Mouse (Mus musculus): ENCODE data around the gene Emilin3.
A peak's percentile ranks its signal among the peaks of the same experiment; 100 is the strongest.

Gene Emilin3

DNA sequence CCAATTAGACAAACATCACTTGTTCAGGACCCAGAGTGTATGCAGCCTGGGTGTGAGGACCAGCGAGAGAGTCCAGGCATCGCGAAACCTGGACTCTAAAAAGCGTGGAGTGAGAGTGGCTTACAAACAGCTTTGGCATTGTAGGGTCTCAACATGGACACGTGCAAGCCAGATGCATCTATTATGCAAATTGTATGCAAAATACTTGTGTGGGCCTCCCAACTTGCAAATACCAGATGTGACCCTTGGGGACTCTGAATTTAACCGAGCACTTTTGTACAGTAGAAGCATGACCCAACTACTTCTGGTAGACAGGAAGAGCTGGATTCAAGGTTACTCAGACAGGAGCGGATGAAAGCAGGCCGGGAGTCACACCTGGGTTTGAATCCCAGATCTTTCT, 4.6 kb upstream of the Emilin3 start:
- no peak for DNase-seq (ENCODE audit: low spot score in 2 of 2)

DNA sequence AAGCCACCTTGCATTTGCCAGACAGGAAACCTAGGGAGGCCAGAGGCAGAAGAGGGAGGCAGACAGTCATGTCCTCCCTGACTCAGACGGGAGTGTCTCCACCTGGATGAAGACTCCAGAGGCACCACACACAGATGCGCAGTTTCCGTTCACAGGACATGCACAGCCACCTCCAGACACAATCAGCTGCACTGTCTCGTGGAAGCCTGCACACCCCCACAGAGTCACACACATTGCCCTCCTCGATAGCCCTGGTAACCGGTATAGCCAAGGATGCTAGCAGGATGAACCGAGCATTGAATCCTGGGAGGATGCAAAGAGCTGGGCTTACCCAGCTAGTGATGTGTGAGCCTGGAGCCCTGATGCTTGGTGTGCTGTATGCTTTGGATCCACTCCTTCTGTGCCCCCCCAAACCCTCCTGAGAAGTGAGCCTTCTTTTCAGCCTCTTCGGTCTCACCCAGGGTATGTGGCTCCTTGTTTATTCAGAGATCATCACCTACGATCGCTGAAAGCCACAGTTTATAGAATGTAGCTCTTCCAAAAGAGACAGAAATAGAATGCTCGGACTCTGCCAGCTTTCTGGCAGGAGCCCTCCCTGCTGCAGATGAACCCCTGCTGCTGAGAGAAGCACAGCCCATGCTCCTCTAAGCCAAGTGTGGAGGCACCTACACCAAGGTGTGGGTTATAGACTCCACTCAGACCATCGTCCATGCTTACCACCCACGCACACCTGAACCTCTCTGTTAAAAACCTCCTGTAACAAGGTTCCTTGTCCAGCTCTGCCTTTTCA, 3.9 kb upstream of the Emilin3 start:
- DNase-seq (ENCODE audit: low spot score in 2 of 2): no peak

DNA sequence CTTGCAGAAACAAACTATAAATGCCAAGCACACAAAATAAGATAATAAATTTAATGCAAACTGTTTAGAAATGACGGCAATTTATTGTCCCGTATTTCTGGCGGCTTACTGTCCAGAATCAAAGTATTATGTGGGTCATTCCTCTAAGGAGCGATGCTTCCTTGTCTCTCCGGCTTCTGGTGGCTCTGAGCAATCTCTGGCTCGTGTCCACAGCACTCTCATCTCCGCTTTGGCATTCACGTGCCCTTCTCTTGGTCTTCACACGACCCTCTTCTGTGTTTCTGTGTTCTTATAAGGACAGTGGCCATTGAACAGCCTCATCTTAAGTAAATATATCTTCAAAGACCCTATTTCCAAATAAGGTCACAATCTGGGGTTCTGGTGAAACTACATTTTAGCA, 2.5 kb upstream of the Emilin3 start:
- no peak for DNase-seq (ENCODE audit: low spot score in 2 of 2)

DNA sequence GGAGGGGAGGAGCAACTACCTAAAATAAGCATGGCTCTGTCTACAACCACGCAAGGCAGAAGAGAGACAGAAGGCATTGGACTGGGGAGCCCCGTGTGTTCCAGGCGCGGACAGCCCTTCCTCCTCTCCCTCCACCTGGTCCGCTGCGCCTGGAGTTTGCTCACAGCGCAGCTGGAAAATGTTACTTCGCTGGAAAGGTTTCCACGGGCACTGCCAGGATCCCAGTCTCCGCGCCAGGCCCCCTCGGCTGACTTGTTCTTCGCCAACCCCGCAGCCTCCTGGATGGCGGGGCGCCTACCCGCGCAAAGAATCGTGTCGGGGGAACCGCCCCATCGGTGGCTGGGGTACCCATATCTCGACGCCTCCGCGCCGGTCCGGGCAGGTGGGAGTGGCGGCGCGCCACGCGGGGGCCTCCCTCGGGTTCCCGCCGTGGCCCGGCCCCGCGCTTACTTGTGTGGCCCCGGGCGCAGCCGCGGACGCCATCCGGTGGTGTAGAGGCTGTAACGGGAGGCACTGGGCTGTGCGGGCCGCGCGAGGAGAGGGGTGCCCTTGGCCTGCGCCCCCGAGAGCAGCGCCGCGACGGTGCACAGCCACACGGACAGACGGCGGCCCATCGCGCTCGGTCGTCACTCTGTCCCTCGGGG, 448 bp downstream of the Emilin3 start:
- DNase-seq (ENCODE audit: low spot score in 2 of 2): no peak

DNA sequence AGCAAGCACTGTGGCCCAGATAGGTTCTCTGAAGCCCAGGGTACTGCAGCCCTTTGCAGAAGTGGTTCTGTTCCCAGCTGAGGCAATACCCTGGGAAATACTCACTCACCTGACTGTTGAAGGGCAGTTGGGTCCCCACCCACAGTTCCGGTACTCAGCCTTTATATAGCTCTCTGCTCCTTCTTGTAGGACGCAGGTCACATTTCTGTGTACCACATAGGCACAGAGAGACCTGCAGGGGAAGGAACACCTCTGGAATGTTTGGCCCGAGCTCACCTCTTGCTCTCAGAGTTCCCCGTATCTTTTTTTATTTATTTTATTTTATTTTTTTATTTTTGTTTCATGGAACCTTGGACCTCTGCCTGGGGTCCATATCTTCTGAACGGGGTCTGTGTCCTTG, 1.5 kb downstream of the Emilin3 start:
- no peak for DNase-seq (ENCODE audit: low spot score in 2 of 2)

DNA sequence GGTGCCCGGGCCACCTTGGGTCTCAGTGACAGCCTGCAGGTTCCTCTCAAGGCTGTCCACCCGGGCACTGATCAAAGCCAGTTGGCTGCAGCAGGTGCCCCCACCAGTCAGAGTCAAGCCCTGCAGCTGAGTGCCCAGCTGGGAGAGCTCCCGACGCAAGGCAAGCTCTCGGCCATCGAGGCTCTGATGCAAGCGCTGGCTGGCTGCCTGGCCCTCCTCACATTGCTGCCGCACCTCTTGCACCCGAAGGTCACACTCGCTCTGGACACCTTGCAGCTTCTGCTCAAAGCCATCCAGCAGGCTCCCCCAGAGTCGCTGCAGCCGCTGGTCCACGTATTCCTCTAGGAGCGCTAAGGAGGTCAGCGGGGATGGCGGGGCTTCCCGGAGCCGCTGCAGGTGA, 3.5 kb downstream of the Emilin3 start:
- DNase-seq (ENCODE audit: low spot score in 2 of 2): no peak

DNA sequence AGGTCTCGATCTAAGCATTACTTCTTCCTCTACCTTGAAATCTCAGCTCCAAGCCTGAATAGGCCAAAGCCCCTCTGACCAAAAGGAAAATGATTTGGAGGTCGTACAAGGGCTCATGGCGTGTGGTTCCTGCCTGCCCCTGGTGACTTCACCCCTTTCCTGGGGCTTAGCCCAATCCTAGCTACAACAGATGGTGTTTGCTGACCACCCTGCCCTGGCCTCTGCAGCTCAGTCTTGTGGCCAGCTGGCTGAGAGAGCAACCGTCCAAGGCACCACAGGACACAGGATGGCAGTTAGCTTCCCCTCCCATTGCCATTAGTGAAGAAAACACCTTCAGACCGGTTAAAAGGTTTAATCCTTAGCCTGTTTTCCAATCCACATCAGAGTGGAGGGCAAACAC, 6.0 kb downstream of the Emilin3 start:
- DNase-seq (ENCODE audit: low spot score in 2 of 2): no peak

DNA sequence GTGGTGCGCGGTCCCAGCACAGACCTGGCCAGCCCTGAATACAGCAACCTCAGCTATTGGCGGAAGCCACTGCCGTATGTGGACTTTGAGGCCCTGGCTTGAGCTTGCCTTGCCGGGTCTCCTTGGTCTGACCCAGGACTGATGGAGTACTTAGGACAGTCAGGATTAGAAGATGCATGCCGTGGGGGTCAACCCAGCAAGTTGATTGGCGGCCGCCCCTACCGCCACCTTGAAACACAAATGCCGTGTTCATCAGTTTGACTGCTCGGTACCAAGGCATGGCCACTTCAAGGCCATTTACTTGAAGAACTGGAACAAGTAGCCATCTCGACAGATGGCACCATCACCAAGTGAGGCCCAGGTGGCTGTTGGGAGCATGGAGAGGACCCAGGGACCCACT, 6.8 kb downstream of the Emilin3 start:
- no peak for DNase-seq (ENCODE audit: low spot score in 2 of 2)

DNA sequence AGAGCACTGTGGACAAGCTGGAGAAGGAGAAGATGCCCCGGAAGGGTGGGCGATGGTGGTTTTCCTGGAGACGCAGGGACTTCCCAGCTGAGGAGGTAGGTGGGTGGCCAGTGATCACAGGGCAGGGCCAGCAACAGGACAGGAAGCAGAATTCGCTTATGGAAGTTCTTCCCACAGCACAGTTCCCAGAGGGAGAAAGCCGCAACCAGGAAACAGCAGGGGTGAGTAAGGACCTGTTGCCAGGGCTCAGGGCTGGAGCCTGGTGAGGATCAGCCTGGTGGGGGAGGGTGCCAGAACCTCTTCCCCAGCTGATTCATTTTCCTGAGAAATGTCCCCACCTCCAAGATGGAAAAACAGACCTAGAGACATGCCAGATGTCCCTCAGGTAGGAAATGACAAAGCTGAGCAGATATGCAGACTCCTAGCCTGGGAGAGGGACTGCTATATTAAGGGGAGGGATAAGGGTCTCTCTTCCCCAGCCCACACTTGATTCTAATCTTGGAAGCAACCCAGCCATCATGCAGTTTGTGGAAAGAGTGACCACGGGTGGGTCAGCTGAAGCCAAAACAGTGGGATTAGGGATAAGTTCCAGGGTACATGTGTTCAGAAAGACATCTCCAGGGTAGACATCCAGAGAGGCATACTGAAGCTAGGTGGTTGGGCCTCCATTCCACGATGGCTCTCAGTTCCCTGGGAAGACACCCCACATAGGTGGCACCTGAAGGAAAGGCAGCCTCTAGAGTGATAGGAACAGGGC, 10.3 kb downstream of the Emilin3 start:
- DNase-seq (ENCODE audit: low spot score in 2 of 2): no peak

DNA sequence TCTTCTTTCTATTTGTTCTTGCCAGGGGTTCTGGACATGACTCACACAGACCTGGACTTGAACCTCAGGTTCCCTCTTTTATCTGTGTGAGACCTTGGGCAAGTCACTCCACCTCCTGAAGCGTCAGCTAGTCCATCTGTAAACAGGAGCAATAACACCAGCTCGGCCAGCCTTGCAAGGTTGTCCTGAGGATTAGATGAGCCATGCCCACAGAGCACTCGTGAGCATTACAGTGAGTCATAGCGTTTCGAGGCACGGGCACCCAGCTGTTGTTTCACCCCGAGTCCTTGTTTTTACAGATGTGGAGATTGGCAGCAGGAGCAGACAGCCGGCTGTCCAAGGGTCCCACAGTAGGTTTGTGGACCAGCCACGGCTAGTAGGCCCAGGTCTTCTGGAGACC, 20.4 kb downstream of the Emilin3 start:
- peak in 1 of 2 experiments; percentile 44 for DNase-seq (ENCODE audit: low spot score in 2 of 2)

DNA sequence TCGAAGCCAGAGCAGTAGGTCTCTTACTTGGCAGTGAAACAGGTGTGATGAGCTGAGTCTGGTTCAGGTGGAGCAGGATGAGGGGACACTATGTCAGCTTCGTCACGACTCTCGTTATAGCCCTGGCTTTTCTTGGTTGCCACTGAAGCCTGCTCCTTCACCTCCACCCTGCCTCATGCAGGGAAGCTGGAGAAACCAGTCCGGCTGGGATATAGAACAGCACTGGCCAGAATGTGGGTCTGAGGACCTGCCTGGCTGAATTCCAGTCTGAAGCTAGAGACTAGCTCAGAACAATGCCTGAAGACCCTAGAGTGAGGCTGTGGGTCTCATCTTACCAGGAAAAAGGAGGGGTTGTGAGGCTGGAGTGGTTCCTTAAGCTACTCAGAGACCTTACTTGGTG, 21.1 kb downstream of the Emilin3 start:
- DNase-seq (ENCODE audit: low spot score in 2 of 2): peak; percentile 30 to 38

DNA sequence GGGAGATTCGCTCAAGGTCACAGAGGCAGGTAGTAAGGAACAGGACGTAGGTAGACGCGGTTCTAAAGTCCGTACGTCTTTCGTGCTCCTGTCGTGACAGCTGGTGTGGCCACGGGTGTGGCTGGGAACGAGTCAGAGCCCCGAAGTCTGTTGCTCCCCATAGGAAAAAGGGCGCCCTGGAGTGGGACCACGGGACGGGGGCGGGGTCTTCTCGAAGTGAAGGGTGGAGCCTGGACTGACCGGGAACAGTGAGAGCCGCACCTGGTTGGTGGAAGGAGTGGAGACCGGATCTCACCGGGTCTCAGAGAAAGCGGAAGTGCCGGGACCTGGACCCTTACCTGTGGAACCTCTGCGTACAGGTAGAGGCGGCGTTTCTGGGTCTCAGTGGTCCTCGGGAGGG, 24.3 kb downstream of the Emilin3 start:
- peak; percentile 64 to 69 for DNase-seq (ENCODE audit: low spot score in 2 of 2)

DNA sequence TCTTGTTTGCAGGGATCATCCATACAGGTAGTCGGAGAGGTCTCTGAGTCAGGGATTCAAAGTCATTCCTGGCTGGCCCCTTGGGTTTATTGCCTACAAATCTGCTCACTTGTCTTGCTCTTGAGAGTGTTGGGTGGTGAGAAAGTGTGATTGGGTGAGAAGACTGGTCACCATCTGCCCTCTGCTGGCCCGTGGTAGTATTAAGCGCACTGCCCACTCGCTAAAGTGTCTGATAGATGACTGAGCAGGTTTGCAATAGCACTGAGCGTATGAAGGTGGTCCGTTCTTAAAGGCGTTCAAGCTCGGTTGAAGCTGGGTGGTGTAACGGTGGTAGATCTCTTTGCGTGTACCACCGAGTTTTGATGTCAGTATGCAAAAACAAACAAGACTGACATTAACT, 24.8 kb downstream of the Emilin3 start:
- peak; percentile 75 to 86 for DNase-seq (ENCODE audit: low spot score in 2 of 2)

DNA sequence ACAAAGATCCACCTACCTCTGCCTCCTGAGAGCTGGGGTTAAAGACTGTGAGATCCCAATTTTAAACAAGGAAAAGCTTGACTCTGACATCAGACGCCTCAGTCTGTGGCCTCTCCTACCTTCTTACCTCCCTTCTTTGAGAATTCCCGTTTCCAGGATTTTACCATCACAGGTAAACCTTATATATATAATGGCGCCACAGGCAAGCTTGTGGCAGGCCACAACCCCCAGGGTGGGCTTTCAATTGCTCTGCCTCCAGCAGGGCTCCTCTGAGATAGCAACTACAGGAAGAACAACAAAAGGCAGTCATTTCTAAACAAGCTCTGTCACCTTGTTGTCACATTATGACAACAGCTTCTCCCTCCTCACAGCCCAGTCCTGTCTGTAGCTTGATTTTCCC, 25.9 kb downstream of the Emilin3 start:
- DNase-seq (ENCODE audit: low spot score in 2 of 2): no peak

DNA sequence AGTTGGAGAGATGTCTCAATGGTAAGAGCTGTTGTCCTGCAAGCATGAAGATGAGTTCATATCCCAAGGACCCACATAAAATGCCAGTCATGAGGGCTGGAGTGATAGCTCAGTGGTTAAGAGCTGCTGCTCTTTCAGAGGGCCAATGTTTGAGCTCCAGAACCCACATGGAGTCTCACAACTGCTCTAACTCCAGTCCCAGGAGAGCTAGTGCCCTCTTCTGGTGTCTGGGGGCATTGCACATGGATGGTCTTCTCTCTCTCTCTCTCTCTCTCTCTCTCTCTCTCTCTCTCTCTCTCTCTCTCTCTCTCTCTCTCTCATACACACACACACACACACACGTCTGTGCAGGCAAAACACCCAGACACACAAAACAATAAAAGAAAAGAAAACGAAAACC, 27.3 kb downstream of the Emilin3 start:
- DNase-seq (ENCODE audit: low spot score in 2 of 2): peak in 1 of 2 experiments; percentile 48

DNA sequence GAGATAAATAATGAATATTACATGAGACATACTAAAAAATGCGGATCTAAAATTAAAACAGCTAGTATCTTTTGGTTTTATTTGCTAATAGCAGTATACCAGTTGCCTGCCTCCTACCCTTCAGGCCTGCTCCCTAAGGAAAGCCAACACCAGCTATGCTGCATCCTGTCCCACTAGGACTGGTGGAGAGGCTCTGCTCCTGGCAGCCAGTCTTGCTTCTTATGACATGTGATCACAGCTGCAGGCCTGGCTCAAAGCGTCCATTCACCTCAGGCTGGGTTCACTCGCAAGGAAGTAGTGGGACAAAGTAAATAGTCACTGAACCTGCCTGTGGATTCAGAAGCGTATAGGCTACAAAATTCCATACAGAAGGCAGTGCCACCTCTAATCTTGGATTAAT, 28.2 kb downstream of the Emilin3 start:
- peak in 1 of 2 experiments; percentile 65 for DNase-seq (ENCODE audit: low spot score in 2 of 2)

DNA sequence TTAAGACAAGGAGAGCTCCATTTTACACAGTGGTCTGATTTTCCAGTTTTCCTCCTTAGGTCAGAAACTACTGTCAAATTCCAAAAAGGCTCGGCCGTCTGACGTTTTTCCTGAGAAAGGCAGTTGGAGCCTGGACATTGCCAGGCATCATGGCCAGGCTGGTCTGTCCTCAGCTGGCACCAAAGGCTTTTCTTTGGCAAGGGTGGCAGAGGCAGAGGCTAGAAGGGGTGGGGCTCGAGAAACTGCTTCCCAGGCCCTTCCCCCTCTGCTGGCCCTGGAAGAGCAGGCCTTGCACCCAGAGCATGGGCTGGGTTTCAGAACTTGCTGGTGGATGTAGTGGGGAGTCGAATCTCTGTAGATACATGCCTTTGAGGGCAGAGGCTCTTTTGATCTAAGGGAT, 29.7 kb downstream of the Emilin3 start:
- DNase-seq (ENCODE audit: low spot score in 2 of 2): peak in 1 of 2 experiments; percentile 37

DNA sequence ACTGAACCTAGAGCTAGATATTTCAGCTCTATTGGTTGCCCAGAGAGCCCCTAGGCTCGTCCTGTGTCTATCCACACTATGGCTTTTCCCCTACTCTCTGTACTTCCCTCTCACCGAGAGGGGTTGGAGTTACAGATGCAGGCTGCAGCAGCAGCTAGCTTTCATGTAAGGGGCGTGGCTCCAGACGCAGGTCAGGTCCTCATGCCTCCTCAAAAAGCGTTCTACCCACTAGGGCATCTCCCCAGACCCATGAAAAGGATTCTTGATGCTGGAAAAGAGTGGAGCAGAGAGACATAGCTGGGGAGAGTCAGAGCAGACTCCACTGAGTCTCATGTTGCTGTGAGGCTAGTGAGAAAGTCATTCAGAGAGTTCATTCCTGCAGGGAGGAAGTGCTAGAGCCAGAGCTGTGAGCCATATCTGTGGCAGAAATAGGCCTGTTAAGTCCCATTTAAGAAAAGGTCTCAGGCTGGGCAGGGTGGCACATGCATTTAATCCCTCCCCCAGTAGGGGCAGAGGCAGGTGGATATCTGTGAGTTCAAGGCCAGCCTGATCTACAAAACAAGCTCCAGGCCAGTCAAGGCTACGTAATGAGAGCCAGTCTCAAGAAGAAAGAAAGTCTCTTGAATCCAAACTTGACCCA, 30.5 kb downstream of the Emilin3 start:
- DNase-seq (ENCODE audit: low spot score in 2 of 2): no peak

DNA sequence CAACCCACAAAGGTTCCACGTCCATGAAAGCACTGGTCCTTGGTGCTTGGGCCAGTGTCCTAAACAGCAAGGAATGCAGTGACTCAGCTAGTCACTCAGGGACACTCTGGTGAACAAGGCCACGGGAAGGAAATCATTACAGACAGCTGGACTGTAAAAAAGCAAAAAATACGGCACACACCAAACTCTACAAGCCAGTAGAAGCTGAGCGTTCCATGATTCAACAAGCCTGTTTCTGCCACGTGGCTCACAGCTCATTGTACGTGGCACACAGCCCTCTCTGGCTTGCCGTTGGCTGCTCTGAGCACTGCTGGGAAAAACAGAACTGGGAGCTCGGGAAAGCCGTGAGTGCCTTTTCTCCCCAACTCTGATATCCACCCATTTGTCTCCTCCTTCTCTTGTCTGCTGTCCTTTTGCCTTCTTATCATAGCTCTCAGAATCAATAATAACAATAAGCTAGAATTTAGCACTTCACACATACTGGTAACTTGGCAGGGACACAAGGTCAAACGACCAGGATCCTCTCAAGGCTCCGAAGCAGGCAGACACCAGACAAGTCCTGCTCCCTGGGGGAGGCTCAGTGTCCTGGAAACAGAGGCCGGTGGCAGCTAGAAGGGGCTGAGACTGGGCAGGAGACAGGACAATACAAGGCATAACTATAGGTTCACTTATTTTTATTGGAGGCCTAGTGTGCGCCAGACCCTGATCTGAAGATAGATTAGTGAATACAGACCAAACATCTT, 31.5 kb downstream of the Emilin3 start, which contains the start of gene Lpin3:
TSS of gene Lpin3 (plus strand) at position 218 of the 743 bp plus-strand sequence.
- peak; percentile 50 to 68 for DNase-seq (ENCODE audit: low spot score in 2 of 2)

DNA sequence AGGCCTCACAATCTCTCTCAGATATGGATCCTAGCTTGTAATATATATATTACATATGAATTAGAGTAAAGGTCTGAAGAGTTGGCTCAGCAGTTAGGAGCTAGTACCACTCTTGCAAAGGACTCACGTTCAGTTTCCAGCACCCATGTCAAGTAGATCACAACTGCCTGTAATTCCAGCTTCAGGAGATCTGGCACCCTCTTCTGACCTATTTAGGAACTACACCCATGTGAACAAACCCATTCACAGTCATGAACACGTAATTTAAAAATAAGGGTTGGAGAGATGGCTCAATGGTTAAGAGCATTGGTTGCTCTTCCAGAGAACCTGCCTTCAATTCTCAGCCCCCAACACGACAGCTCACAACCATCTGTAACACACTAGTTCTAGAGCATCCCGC, 36.0 kb downstream of the Emilin3 start:
- DNase-seq (ENCODE audit: low spot score in 2 of 2): no peak

DNA sequence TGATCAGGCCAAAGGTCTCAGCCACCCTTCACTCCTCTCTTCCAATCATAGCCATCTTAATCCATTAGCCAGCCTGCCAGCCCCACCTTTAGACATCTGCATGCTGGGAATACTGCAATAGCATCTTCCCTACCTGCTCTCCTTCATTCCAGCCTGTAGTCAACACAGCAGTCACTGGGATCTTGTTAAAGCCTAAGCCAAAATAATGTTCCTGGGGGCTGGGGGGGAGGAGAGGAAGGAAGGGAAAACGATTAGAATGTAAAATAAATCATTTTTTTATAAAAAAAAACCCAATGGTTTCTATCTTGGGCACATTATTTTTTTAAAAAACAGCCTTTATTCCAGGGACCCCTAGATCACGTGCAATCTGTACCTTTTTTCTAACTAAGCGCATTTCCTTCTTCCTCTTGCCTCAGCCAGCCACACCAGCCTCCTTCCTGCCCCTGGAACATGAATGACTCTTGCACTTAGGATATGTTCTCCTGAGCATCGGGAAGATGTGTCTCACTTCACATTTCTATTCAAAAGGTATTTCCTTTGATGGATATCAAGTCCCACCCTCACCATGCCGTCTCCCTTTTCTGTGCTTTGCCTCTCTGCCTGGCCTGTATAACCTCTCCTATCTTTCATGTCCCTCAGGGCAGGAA, 37.8 kb downstream of the Emilin3 start:
- DNase-seq (ENCODE audit: low spot score in 2 of 2): no peak

All from urinary bladder, postnatal 36 days (tissue).